Mouse (Mus musculus) liver, adult 2 months (tissue): ENCODE results near the gene Clic3. TPM values are rescaled to one million over a fixed set of nuclear protein-coding genes. Genes with fewer than 3 reads are reported as not detected.
A peak's percentile ranks its signal among the peaks of the same experiment; 100 is the strongest.

ENCODE experiments used
- DNase-seq: peaks from one replicate; pipeline ENCODE4 v3.0.0-alpha.2; 2011; ENCODE audit warnings: low read depth, low spot score; ENCODE audit errors: extremely low read depth
- H3K27ac ChIP-seq: fragments of 200-500 bp; replicated peaks from 2 replicates; pipeline ENCODE4 v1.5.1; 2012; ENCODE audit warnings: low read depth, mild to moderate bottlenecking, control low read depth, inconsistent platforms, low read length; ENCODE audit not compliant: insufficient read depth
- H3K27me3 ChIP-seq: fragments of 200-500 bp; 2 replicates; pipeline ENCODE4 v1.6.1; 2012; ENCODE audit warnings: mild to moderate bottlenecking, moderate library complexity, low read length, inconsistent platforms; ENCODE audit not compliant: control insufficient read depth, insufficient read depth
- H3K36me3 ChIP-seq: fragments of 200-500 bp; 2 replicates; pipeline ENCODE4 v1.6.1; 2012; ENCODE audit warnings: low read length, inconsistent platforms; ENCODE audit not compliant: control insufficient read depth, insufficient read depth
- H3K4me1 ChIP-seq: fragments of 200-500 bp; 2 replicates; pipeline ENCODE4 v1.6.1; 2011; ENCODE audit warnings: low read length; ENCODE audit not compliant: control insufficient read depth, insufficient read depth
- H3K4me3 ChIP-seq: fragments of 200-500 bp; 2 replicates; pipeline ENCODE4 v1.5.1; 2011; ENCODE audit warnings: low read depth, mild to moderate bottlenecking, control low read depth, low read length, moderate library complexity; ENCODE audit not compliant: insufficient read depth
- H3K79me2 ChIP-seq: fragments of 200-500 bp; 2 replicates; pipeline ENCODE4 v1.6.1; 2012; ENCODE audit warnings: inconsistent platforms, mild to moderate bottlenecking, low read length, moderate library complexity; ENCODE audit not compliant: control insufficient read depth, insufficient read depth
- H3K9ac ChIP-seq: fragments of 200-500 bp; 2 replicates; pipeline ENCODE4 v1.6.1; 2012; ENCODE audit warnings: low read depth, mild to moderate bottlenecking, control low read depth, inconsistent platforms, low read length
- CTCF ChIP-seq: fragments of 200-500 bp; IDR thresholded peaks from 2 replicates; pipeline ENCODE4 v1.5.1; 2011; ENCODE audit warnings: low read depth, low read length, control low read depth
- POLR2A ChIP-seq: fragments of 200-500 bp; IDR thresholded peaks from 2 replicates; pipeline ENCODE4 v1.6.1; 2011; ENCODE audit warnings: low read length, control low read depth; ENCODE audit not compliant: insufficient read depth; ENCODE audit errors: extremely low read depth
- WGBS: fragments of 180-500 bp; shearing (Covaris S2); methylation state at CpG from one replicate; pipeline ENCODE4 v1.1.7; 2018; 5-methylcytosine and 5-hydroxymethylcytosine counted together
- polyA plus RNA-seq: library from polyadenylated mRNA; depleted of rRNA; stranded (reverse); fragments of >200 nt; gene quantifications from 2 replicates; pipeline ENCODE4 v1.2.3, GENCODE M21; 2012
- total RNA-seq: library from RNA; depleted of rRNA; stranded (reverse); fragments of >200 nt; gene quantifications from 2 replicates; pipeline ENCODE4 v1.2.3, GENCODE M21; 2014

Clic3 gene
- total and polyA plus RNA-seq, 2 experiments = 0.18 to 9.2 TPM

DNA sequence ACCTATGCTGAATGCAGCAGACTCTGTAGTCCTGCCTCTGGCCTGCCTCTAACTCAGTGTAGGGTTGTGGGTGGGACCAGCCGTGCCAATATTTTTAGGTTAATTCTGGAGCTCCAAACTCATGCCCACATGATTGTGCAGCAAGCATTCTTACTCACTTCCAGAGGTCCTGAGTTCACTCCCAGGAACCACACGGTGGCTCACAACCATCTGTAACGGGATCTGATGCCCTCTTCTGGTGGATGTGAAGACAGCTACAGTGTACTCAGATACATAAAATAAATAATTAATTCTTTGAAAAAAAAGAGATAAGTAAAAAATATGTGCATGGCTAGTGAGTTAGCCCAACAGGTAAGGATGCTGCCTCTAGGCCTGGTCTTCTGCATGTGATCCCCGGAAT lies 39.8 kb downstream of the Clic3 start:
- peak; percentile 53 for TF ChIP-seq CTCF
- TF ChIP-seq POLR2A = no peak
- peaks cover 12% of the 10 kb centered on the region for H3K4me1 ChIP-seq
- H3K79me2 ChIP-seq = peaks cover 7% of the 10 kb centered on the region
- no peaks in the 10 kb centered on the region for H3K27me3 ChIP-seq
- 51% methylated on average over 4 of the region's 4 CpGs for WGBS
- H3K36me3 ChIP-seq = no peaks in the 10 kb centered on the region
- no peak overlapping the region for H3K9ac ChIP-seq
- no peak overlapping the region for H3K27ac ChIP-seq
- peak; percentile 59 for DNase-seq
- H3K4me3 ChIP-seq = no peak overlapping the region

DNA sequence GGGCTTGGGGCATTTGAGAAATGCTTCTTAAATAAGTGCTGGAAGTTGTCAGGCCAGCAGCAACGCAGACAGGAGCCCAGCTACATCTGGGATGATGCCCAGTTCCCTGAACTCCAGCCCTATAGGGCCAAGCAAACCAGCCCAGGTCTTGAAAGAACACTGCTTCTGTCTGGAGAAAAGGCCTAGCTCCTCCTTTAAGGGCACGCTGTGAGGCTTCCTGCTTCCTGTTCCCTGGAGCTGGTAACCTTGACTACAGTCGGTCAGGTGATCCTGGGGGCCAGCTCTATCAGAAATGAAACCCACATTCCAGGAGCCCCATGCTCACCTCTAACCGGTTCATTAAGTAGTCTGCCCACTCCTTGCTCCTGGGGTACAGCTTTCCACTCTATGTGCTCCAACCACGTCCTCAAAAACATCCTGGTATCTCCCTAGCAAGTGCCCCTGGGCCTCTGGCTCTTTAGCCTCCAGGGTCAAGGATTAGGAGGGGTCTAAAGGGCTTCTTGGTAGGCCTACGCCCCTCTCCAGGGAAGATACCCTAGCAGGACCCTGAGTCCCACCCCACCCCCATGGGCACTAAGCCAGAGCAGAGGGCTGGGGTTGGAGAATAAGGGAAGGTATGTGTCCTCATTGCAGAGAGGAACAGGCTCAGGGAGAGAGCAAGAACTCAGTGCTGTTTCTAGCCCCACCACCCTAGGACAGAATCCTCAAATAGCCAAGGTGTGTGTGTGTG lies 41.4 kb downstream of the Clic3 start:
- Histone ChIP-seq H3K36me3 (no peaks in the 10 kb centered on the region), H3K4me1 (peaks cover 17% of the 10 kb centered on the region), H3K79me2 (peaks cover 10% of the 10 kb centered on the region), H3K27ac (no peak overlapping the region), H3K9ac (no peak overlapping the region), H3K27me3 (no peaks in the 10 kb centered on the region), H3K4me3 (no peak overlapping the region)
- peak; percentile 22 for DNase-seq
- TF ChIP-seq CTCF = no peak
- TF ChIP-seq POLR2A = no peak
- WGBS = 57% methylated on average over 6 of the region's 6 CpGs

DNA sequence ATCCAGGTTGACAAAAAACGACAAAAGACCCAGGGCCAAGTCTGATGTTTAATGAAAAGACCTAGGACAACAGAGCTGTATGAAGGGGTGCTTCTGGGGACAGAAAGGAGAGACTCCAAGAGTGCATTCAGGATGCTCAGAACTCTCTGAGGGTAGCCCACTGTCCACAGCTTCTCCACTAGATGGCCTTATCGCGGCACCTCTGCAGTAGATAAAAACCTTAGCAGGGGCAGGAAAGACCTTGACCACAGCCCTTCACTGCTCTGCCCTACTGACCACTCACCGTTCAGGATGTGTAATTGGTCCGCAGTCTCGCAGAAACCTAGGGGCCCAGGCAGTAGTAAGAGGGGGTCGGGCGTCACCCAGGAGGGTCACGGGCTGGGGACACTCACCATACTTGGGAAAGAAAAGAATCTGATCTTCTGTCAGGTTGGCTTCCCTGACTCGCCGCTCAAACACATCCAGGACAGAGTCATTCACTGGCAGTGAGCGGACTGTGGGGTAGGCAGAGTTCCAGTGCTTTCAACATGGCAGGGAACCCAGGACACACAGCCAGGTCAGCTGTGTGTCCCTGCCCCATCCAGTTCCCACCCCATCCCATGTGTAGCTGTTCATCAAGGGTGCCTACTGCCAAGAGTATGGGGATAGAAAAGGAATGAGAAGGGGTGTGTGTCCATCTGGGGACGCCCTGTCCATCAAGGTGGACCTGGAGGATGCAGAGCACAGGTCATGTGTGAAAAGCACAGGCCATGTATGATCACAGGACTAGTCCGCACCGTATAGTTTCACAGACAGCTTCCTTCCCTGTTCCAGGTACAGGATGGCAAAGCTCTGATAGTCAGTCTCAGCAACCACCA lies 42.2 kb downstream of the Clic3 start:
- Histone ChIP-seq H3K27me3 (no peaks in the 10 kb centered on the region), H3K4me1 (peaks cover 17% of the 10 kb centered on the region), H3K9ac (peak overlapping the region; percentile 67), H3K4me3 (peak overlapping the region; percentile 66), H3K79me2 (peaks cover 10% of the 10 kb centered on the region), H3K36me3 (no peaks in the 10 kb centered on the region), H3K27ac (peak overlapping the region; percentile 92)
- DNase-seq = peak; percentile 79
- 38% methylated on average over 15 of the region's 15 CpGs for WGBS
- no peak for TF ChIP-seq CTCF
- TF ChIP-seq POLR2A = no peak

GRCm38 (mm10) chr2:25500071-25500575 lies 43.5 kb downstream of the Clic3 start:
- H3K9ac ChIP-seq = peak overlapping the region; percentile 67
- 15% methylated on average over 6 of the region's 6 CpGs for WGBS
- peak; percentile 90 for DNase-seq

DNA sequence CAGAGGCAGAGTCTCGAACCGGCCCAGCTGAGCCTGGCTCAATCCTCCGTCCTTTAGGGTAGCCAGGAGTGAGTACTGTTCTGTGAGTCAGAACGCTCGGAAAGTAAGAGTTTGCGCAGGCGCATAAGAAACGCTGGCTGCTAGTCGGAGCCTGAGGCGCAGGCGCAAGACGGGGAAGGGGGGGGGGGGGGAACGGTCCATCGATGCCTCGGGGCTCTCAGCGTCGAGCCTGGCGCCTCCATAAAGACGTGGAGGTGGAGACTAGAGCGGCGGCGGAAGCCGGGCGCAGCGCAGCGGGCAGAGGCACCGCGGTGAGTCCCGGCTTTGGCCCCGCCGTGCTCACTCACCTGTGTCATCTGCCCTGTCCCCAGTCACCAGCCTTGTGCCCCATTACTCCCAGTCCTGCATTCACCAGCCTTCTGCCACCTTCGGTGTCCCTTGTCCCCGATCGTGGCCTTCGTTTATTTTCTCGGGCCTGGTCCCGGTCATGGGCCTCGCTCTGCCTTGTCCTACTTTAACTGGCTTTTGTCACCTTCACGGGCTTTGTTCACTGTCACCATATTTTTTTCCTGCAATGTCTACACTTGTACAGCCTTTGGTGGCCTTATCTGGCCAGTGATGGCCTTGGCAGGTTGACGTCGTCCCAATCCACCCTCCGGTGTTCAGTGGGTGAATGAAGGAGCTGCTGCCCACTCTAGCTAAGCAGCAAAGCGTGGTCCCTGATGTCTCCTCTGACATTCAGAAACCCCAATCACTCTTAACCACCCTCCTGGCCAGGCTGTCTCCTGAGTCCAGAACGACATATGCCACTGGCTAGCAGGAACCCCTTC lies 44.2 kb downstream of the Clic3 start, which contains the start of gene Fbxw5:
Fbxw5 (plus strand) TSS at position 175 of the 830 bp plus-strand sequence.
- Histone ChIP-seq H3K27ac (peak within 1 kb of the TSS; percentile 92), H3K4me3 (peak within 1 kb of the TSS; percentile 89), H3K9ac (peak within 1 kb of the TSS; percentile 96), H3K36me3 (no peaks in the 10 kb centered on the region), H3K79me2 (peaks cover 10% of the 10 kb centered on the region), H3K4me1 (peaks cover 17% of the 10 kb centered on the region), H3K27me3 (no peaks in the 10 kb centered on the region)
- DNase-seq = peak; percentile 79
- no peak for TF ChIP-seq CTCF
- TF ChIP-seq POLR2A = peak; percentile 72
- under 1% methylated on average over 28 of the region's 44 CpGs for WGBS

More at GRCm38 (mm10) chr2:25500071-25500575, 43.5 kb downstream of the Clic3 start:
- TF ChIP-seq POLR2A (peak; percentile 60; the same call in 1 of the 2 replicates), CTCF (no peak)
- Histone ChIP-seq H3K4me1 (peaks cover 17% of the 10 kb centered on the region), H3K79me2 (peaks cover 10% of the 10 kb centered on the region), H3K27me3 (no peaks in the 10 kb centered on the region), H3K27ac (peak overlapping the region; percentile 92), H3K36me3 (no peaks in the 10 kb centered on the region), H3K4me3 (peak overlapping the region; percentile 66)
